Mouse (Mus musculus) kidney, embryonic 16.5 days (tissue): ENCODE data around the gene Ulk4. TPM values are rescaled to one million over a fixed set of nuclear protein-coding genes. Genes with fewer than 3 reads are reported as not detected.

ENCODE experiments used
- ATAC-seq: fragments of 200-750 bp; cut with Nextera tagmentation; 2 replicates; pipeline ENCODE4 v1.8.0; 2017; ENCODE audit warnings: moderate TSS enrichment; ENCODE audit not compliant: low FRiP score, low TSS enrichment
- H3K27ac ChIP-seq: fragments of 300-500 bp; sonication (generic); 2 replicates; pipeline ENCODE4 v1.5.1; 2014; ENCODE audit warnings: low read length
- H3K27me3 ChIP-seq: fragments of 300-500 bp; sonication (generic); 2 replicates; pipeline ENCODE4 v1.6.1; 2014; ENCODE audit warnings: low read length, control low read depth, mixed read lengths; ENCODE audit not compliant: insufficient read depth
- H3K36me3 ChIP-seq: fragments of 300-500 bp; sonication (generic); 2 replicates; pipeline ENCODE4 v1.6.1; 2014; ENCODE audit warnings: low read length, control low read depth, mixed read lengths; ENCODE audit not compliant: insufficient read depth
- H3K4me1 ChIP-seq: fragments of 300-500 bp; sonication (generic); 2 replicates; pipeline ENCODE4 v1.6.1; 2014; ENCODE audit warnings: low read length, control low read depth, mixed read lengths; ENCODE audit not compliant: insufficient read depth
- H3K4me2 ChIP-seq: fragments of 300-500 bp; sonication (generic); replicated peaks from 2 replicates; pipeline ENCODE4 v1.6.1; 2014; ENCODE audit warnings: low read depth, low read length
- H3K4me3 ChIP-seq: fragments of 300-500 bp; sonication (generic); 2 replicates; pipeline ENCODE4 v1.5.1; 2014; ENCODE audit warnings: mild to moderate bottlenecking, low read length
- H3K9ac ChIP-seq: fragments of 300-500 bp; sonication (generic); replicated peaks from 2 replicates; pipeline ENCODE4 v1.6.1; 2014; ENCODE audit warnings: low read length
- H3K9me3 ChIP-seq: fragments of 300-500 bp; sonication (generic); 2 replicates; pipeline ENCODE4 v1.6.1; 2016; ENCODE audit warnings: low read length, control low read depth
- WGBS: fragments of 180-500 bp; shearing (Covaris S2); extraction: QIAGEN DNeasy Blood & Tissue Kit; methylation state at CpG from one replicate; pipeline ENCODE4 v1.1.7; 2014; 5-methylcytosine and 5-hydroxymethylcytosine counted together
- polyA plus RNA-seq: library from polyadenylated mRNA; unstranded; fragments of >200 nt; fragmentation: Nextera tagmentation; extraction: Ambion mirVana; gene quantifications from 2 replicates; pipeline ENCODE4 v1.2.1, GENCODE M21; 2015

Ulk4 gene
- polyA plus RNA-seq, 1 experiment from 2014 or later = 148 TPM

DNA sequence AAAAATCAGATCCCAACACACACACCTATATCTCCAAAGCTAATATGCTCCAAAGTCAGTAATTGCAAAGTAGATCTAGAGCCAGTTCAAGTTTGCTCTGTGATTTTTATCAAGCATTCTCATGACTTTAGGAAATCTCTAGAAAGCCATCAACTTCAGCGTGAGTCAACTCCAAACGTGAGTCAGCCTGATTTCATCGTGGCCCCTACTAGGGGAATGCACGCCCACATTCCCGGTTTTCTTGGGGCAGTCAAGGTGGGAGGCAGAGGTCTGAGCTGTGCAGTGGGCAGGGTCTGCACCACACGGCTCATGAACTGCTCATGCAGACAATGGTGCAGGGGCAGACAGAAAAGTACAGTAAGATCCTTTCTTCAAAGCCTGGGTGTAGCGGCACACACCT is 271.0 kb downstream of the Ulk4 start:
- Histone ChIP-seq H3K4me1 (peaks cover 19% of the 10 kb centered on the region), H3K4me2 (no peak overlapping the region), H3K36me3 (no peaks in the 10 kb centered on the region), H3K9me3 (no peaks in the 10 kb centered on the region), H3K27me3 (no peaks in the 10 kb centered on the region), H3K4me3 (no peak overlapping the region), H3K9ac (no peak overlapping the region), H3K27ac (no peak overlapping the region)
- no peak for ATAC-seq
- 64% methylated on average over 7 of the region's 7 CpGs for WGBS

- H3K4me1 ChIP-seq = peaks cover 14% of the 10 kb centered on the region
- H3K27me3 ChIP-seq = no peaks in the 10 kb centered on the region
- H3K4me2 ChIP-seq = no peak overlapping the region
- no peak overlapping the region for H3K9ac ChIP-seq
- ATAC-seq = 0 out of 2 replicates have a peak, but pooled peaks have one; percentile 32
- H3K27ac ChIP-seq = no peak overlapping the region
- no peak overlapping the region for H3K4me3 ChIP-seq
- 60% methylated on average over 15 of the region's 15 CpGs for WGBS
- H3K36me3 ChIP-seq = no peaks in the 10 kb centered on the region
- H3K9me3 ChIP-seq = no peaks in the 10 kb centered on the region
These were observed 275.1 kb downstream of the Ulk4 start for GRCm38 (mm10) chr9:121001681-121002540.

- Histone ChIP-seq H3K4me2 (no peak overlapping the region), H3K9me3 (no peaks in the 10 kb centered on the region), H3K27ac (no peak overlapping the region), H3K27me3 (no peaks in the 10 kb centered on the region), H3K9ac (no peak overlapping the region), H3K36me3 (no peaks in the 10 kb centered on the region), H3K4me1 (peaks cover 14% of the 10 kb centered on the region), H3K4me3 (no peak overlapping the region)
- WGBS = 57% methylated on average over 7 of the region's 7 CpGs
- no peak for ATAC-seq
These were observed 276.2 kb downstream of the Ulk4 start for GRCm38 (mm10) chr9:121000641-121001320.

- Histone ChIP-seq H3K4me3 (no peak overlapping the region), H3K9ac (no peak overlapping the region), H3K4me2 (no peak overlapping the region), H3K27me3 (no peaks in the 10 kb centered on the region), H3K9me3 (no peaks in the 10 kb centered on the region), H3K36me3 (no peaks in the 10 kb centered on the region), H3K27ac (no peak overlapping the region), H3K4me1 (peaks cover 22% of the 10 kb centered on the region)
- 56% methylated on average over 11 of the region's 11 CpGs for WGBS
- no peak for ATAC-seq
These were observed 278.3 kb downstream of the Ulk4 start for GRCm38 (mm10) chr9:120998696-120999095.

DNA sequence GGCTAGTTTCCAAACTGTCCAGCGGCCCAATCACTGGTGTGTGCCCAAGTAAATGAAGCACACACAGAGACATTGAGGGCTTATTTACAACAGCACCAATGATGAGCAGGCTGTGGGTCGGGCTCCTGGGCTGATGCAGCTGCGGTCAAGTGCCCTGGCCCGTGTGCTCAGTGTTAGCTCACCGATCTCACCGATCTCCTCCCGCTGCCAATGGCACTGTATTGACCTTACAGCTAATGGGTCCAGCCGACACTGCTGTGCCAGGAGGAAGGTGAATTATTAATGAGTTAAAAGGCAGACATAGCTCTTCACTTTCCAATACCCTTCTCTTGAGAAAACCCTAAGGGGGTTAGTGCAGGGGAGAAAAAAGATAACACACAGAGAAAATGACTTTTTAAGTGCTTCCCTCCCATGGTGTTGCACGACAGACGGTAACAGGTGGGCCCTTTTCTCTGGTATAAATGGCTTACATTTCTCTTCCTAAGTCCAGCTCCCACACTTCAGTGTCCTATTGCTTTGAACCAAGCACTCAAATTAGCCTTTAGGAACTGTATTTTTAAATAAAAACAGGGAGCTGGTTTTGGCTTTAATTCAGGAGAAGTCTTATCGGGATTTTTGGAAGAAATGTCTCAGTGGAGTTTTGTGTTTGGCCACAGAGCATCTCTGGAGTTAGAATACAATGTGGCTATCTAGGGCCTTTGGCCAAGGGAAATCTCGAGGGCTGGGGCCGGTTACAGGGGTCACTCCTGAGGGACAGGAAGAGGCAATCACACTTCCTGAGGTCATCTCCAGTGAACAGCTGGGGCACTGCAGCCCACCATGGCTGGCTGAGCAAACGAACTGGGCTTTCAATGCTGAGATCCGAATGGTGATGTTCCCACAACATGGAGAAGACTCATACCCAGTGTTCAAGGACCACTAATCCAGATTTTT is 282.5 kb downstream of the Ulk4 start:
- no peak overlapping the region for H3K9ac ChIP-seq
- no peaks in the 10 kb centered on the region for H3K27me3 ChIP-seq
- H3K4me3 ChIP-seq = no peak overlapping the region
- ATAC-seq = no peak
- no peak overlapping the region for H3K4me2 ChIP-seq
- 41% methylated on average over 15 of the region's 15 CpGs for WGBS
- H3K27ac ChIP-seq = no peak overlapping the region
- H3K4me1 ChIP-seq = peaks cover 12% of the 10 kb centered on the region
- no peaks in the 10 kb centered on the region for H3K9me3 ChIP-seq
- no peaks in the 10 kb centered on the region for H3K36me3 ChIP-seq

DNA sequence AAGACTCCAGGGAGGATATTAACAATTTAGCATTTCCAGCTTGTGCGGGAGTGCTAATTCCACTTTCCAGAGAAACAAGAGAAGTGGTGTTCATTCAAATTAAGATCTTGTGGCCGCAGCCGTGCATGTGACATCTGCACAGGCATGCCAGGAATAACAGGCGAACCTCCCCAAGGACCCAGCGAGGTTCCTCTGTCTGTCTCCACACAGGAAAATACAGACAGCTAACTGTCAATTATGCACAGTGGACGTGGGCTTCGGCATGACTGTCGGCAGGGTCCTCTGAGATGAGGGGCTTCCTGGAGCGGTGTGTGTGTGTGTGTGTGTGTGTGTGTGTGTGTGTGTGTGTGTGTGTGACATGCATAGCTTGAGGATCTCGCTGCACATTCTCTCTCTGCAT is 284.0 kb downstream of the Ulk4 start:
- no peak for ATAC-seq
- no peak overlapping the region for H3K27ac ChIP-seq
- no peaks in the 10 kb centered on the region for H3K9me3 ChIP-seq
- no peak overlapping the region for H3K9ac ChIP-seq
- no peaks in the 10 kb centered on the region for H3K27me3 ChIP-seq
- H3K4me3 ChIP-seq = no peak overlapping the region
- 71% methylated on average over 10 of the region's 10 CpGs for WGBS
- peaks cover 19% of the 10 kb centered on the region for H3K4me1 ChIP-seq
- no peak overlapping the region for H3K4me2 ChIP-seq
- H3K36me3 ChIP-seq = no peaks in the 10 kb centered on the region

DNA sequence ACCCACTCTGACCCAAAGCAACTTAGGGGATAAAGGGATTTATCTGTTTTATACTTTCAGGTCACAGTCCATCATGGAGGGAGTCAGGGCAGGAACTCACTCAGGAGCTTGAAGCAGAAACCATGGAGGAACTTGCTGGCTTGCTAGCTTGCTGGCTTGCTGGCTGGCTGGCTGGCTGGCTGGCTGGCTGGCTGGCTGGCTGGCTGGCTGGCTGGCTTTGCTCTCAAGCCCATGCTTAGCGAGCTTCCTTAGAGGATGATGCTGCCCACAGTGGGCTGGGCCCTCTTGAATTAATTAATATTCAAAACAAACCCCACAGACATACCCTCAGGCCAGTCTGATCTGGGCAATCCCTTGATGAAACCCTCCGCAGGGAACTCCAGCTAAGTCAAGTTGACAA is 285.2 kb downstream of the Ulk4 start:
- H3K4me2 ChIP-seq = no peak overlapping the region
- 84% methylated on average over 2 of the region's 2 CpGs for WGBS
- H3K9me3 ChIP-seq = no peaks in the 10 kb centered on the region
- no peak overlapping the region for H3K27ac ChIP-seq
- no peak for ATAC-seq
- H3K36me3 ChIP-seq = no peaks in the 10 kb centered on the region
- no peaks in the 10 kb centered on the region for H3K27me3 ChIP-seq
- no peak overlapping the region for H3K4me3 ChIP-seq
- no peak overlapping the region for H3K9ac ChIP-seq
- H3K4me1 ChIP-seq = peaks cover 21% of the 10 kb centered on the region

DNA sequence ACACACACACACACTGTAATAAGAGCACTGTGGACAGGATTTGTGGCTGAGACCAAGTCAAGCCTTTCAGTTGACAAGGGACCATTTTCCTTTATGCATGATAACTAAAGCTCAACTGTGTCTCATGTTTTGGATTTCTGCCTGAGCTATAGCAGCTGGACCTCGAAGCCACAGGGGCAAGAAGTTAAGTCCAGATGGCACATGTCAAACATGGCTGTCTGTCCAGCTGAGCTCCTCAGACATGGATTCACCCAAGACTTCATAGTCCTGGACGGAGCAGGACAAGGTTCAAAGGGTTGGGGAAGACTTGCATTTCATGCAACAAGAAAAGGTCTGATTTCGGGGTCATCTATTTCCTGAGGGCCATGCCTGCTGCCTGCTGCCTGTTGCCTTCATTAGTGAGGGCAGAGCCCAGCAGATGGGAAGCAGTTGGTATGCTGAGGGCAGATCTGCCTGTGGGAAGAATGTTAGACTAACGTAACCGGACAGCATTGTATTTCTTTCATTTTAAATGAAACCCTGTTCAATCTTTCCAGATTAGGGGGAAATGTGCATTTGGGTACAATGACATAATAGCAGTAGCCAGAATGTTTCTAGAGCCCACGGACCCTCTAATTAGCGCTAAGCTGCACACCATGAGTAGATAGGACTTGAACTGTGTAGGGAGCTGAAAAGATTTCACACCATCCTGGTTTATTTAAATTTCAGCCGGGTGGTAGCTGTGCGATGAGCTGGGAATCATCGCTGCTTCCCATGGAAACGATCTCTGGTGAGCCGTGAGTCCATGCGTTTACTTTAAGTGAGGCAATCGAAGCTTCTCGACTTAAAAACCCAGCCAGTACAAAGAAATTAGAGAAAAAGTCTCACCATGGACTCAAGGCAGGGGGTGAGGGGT is 286.9 kb downstream of the Ulk4 start:
- no peak overlapping the region for H3K27ac ChIP-seq
- H3K4me3 ChIP-seq = no peak overlapping the region
- H3K27me3 ChIP-seq = no peaks in the 10 kb centered on the region
- H3K9me3 ChIP-seq = no peaks in the 10 kb centered on the region
- H3K4me1 ChIP-seq = peaks cover 21% of the 10 kb centered on the region
- H3K9ac ChIP-seq = no peak overlapping the region
- ATAC-seq = 0 out of 2 replicates have a peak, but pooled peaks have one; percentile 55
- no peaks in the 10 kb centered on the region for H3K36me3 ChIP-seq
- H3K4me2 ChIP-seq = no peak overlapping the region
- WGBS = 56% methylated on average over 15 of the region's 15 CpGs

- ATAC-seq = peak; percentile 24; the same call in 1 of the 2 replicates
- Histone ChIP-seq H3K36me3 (no peaks in the 10 kb centered on the region), H3K4me3 (no peak overlapping the region), H3K9ac (no peak overlapping the region), H3K27ac (no peak overlapping the region), H3K9me3 (no peaks in the 10 kb centered on the region), H3K27me3 (no peaks in the 10 kb centered on the region), H3K4me2 (no peak overlapping the region), H3K4me1 (peaks cover 16% of the 10 kb centered on the region)
- 18% methylated on average over 9 of the region's 9 CpGs for WGBS
These were observed 288.9 kb downstream of the Ulk4 start for GRCm38 (mm10) chr9:120988088-120988487.
